Mouse (Mus musculus) brain, embryonic 14.5 days (tissue): Measurements from ENCODE around the gene Cd40.

ENCODE experiments used
- CTCF ChIP-seq: fragments of 200-500 bp; IDR thresholded peaks from 2 replicates; pipeline ENCODE4 v1.5.1; 2012; ENCODE audit warnings: inconsistent platforms, mild to moderate bottlenecking, moderate library complexity, borderline replicate concordance; ENCODE audit not compliant: insufficient read depth, insufficient read length; ENCODE audit errors: extremely low read depth
- POLR2A ChIP-seq: fragments of 200-500 bp; IDR thresholded peaks from 2 replicates; pipeline ENCODE4 v1.6.1; 2012; ENCODE audit warnings: mild to moderate bottlenecking, inconsistent platforms, borderline replicate concordance; ENCODE audit not compliant: poor library complexity, insufficient read depth, insufficient read length, severe bottlenecking; ENCODE audit errors: extremely low read depth

DNA sequence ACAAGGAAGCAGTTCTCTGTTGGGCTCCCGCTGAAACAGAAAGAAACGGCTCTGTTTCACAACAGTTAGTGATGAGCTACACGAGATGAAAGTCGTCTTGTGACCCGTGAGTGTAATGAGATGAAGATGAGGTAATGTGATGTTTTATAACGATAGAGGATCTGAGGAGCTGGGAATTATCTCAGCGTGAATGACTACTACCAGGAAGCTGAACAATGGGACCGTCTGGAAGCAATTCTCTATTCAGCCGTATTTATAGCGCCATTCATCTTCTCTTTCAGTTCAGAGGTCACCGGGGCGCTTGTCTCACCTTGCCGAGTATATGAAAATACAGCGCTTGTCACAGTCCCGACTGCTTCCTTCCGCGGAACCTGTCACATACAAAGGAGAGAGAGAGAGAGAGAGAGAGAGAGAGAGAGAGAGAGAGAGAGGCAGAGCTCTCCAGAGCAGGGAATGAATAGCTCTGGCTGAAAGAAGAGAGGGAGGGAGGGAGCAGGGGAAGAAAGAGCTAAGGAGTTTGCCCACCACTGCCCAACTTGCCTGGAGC, 12.3 kb upstream of the Cd40 start:
- TF ChIP-seq POLR2A (no peak), CTCF (no peak)
